Mouse (Mus musculus): ENCODE results near the gene Gstm1. TPM values are rescaled to one million over a fixed set of nuclear protein-coding genes. Genes with fewer than 3 reads are reported as not detected.
A peak's percentile ranks its signal among the peaks of the same experiment; 100 is the strongest.

Gstm1 gene
- polyA plus RNA-seq, 1 experiment from 2014 or later = 63.8 TPM

- Histone ChIP-seq H3K36me3 (ENCODE audit: control insufficient read depth, insufficient read depth, low read length) (no peaks in the 10 kb centered on the region), H3K4me3 (ENCODE audit: control insufficient read depth in 1 of 2, insufficient read depth in 1 of 2, low read depth in 1 of 2, low read length in 2 of 2) (no peak overlapping the region), H3K4me2 (ENCODE audit: low read length) (no peak overlapping the region), H3K4me1 (ENCODE audit: control insufficient read depth in 2 of 2, insufficient read depth in 2 of 2, low read length in 2 of 2) (peaks cover 9 to 26% of the 10 kb centered on the region in 2 experiments), H3K9me3 (ENCODE audit: control insufficient read depth, low read length) (no peaks in the 10 kb centered on the region), H3K9ac (ENCODE audit: low read length) (no peak overlapping the region), H3K27me3 (ENCODE audit: control insufficient read depth, insufficient read depth, low read length) (no peaks in the 10 kb centered on the region), H3K27ac (replicated peaks in 1 of 2; ENCODE audit: control insufficient read depth in 1 of 2, insufficient read depth in 1 of 2, low read depth in 2 of 2, low read length in 2 of 2) (no peak overlapping the region)
- WGBS = 80% methylated on average over 2 of the region's 2 CpGs
- ATAC-seq (ENCODE audit: insufficient number of reproducible peaks, insufficient read depth, low FRiP score, low read depth) = no peak
Measured at GRCm38 (mm10) chr3:108014974-108015346, 2.8 kb downstream of the Gstm1 start.

- Histone ChIP-seq H3K9me3 (ENCODE audit: control insufficient read depth, low read length) (no peaks in the 10 kb centered on the region), H3K27me3 (ENCODE audit: control insufficient read depth, insufficient read depth, low read length) (no peaks in the 10 kb centered on the region), H3K9ac (ENCODE audit: low read length) (no peak overlapping the region), H3K27ac (replicated peaks in 1 of 2; ENCODE audit: control insufficient read depth in 1 of 2, insufficient read depth in 1 of 2, low read depth in 2 of 2, low read length in 2 of 2) (no peak overlapping the region), H3K4me1 (ENCODE audit: control insufficient read depth in 2 of 2, insufficient read depth in 2 of 2, low read length in 2 of 2) (peaks cover 8 to 20% of the 10 kb centered on the region in 2 experiments), H3K4me3 (ENCODE audit: control insufficient read depth in 1 of 2, insufficient read depth in 1 of 2, low read depth in 1 of 2, low read length in 2 of 2) (no peak overlapping the region), H3K36me3 (ENCODE audit: control insufficient read depth, insufficient read depth, low read length) (no peaks in the 10 kb centered on the region), H3K4me2 (ENCODE audit: low read length) (no peak overlapping the region)
- 80% methylated on average over 7 of the region's 8 CpGs for WGBS
- ATAC-seq (ENCODE audit: insufficient number of reproducible peaks, insufficient read depth, low FRiP score, low read depth) = no peak
Measured at GRCm38 (mm10) chr3:108014098-108014973, 3.4 kb downstream of the Gstm1 start.

GRCm38 (mm10) chr3:108013331-108013871 is 4.4 kb downstream of the Gstm1 start:
- no peak for ATAC-seq (ENCODE audit: insufficient number of reproducible peaks, insufficient read depth, low FRiP score, low read depth)
- Histone ChIP-seq H3K4me2 (ENCODE audit: low read length) (no peak overlapping the region), H3K4me1 (ENCODE audit: control insufficient read depth in 2 of 2, insufficient read depth in 2 of 2, low read length in 2 of 2) (peaks cover 4 to 13% of the 10 kb centered on the region in 2 experiments), H3K36me3 (ENCODE audit: control insufficient read depth, insufficient read depth, low read length) (no peaks in the 10 kb centered on the region), H3K4me3 (ENCODE audit: control insufficient read depth in 1 of 2, insufficient read depth in 1 of 2, low read depth in 1 of 2, low read length in 2 of 2) (no peak overlapping the region), H3K27ac (replicated peaks in 1 of 2; ENCODE audit: control insufficient read depth in 1 of 2, insufficient read depth in 1 of 2, low read depth in 2 of 2, low read length in 2 of 2) (no peak overlapping the region), H3K9me3 (ENCODE audit: control insufficient read depth, low read length) (no peaks in the 10 kb centered on the region), H3K27me3 (ENCODE audit: control insufficient read depth, insufficient read depth, low read length) (no peaks in the 10 kb centered on the region), H3K9ac (ENCODE audit: low read length) (no peak overlapping the region)
- WGBS = 66% methylated on average over 4 of the region's 4 CpGs

- Histone ChIP-seq H3K27me3 (ENCODE audit: control insufficient read depth, insufficient read depth, low read length) (no peaks in the 10 kb centered on the region), H3K36me3 (ENCODE audit: control insufficient read depth, insufficient read depth, low read length) (no peaks in the 10 kb centered on the region), H3K9me3 (ENCODE audit: control insufficient read depth, low read length) (no peaks in the 10 kb centered on the region), H3K4me2 (ENCODE audit: low read length) (no peak overlapping the region), H3K9ac (ENCODE audit: low read length) (no peak overlapping the region), H3K4me1 (ENCODE audit: control insufficient read depth in 2 of 2, insufficient read depth in 2 of 2, low read length in 2 of 2) (peaks cover 2 to 6% of the 10 kb centered on the region in 2 experiments; a peak in 3 of 4 replicates), H3K27ac (replicated peaks in 1 of 2; ENCODE audit: control insufficient read depth in 1 of 2, insufficient read depth in 1 of 2, low read depth in 2 of 2, low read length in 2 of 2) (no peak overlapping the region), H3K4me3 (ENCODE audit: control insufficient read depth in 1 of 2, insufficient read depth in 1 of 2, low read depth in 1 of 2, low read length in 2 of 2) (no peak overlapping the region)
- ATAC-seq (ENCODE audit: insufficient number of reproducible peaks, insufficient read depth, low FRiP score, low read depth) = no peak
- WGBS = 61% methylated on average over 3 of the region's 3 CpGs
Measured at GRCm38 (mm10) chr3:108011558-108011957, 6.2 kb downstream of the Gstm1 start.

- WGBS = 44% methylated on average over 2 of the region's 2 CpGs
- no peak overlapping the region for H3K4me2 ChIP-seq (ENCODE audit: low read length)
- H3K27ac ChIP-seq (replicated peaks in 1 of 2; ENCODE audit: control insufficient read depth in 1 of 2, insufficient read depth in 1 of 2, low read depth in 2 of 2, low read length in 2 of 2) = no peak overlapping the region
- H3K4me3 ChIP-seq (ENCODE audit: control insufficient read depth in 1 of 2, insufficient read depth in 1 of 2, low read depth in 1 of 2, low read length in 2 of 2) = no peak overlapping the region
- H3K9ac ChIP-seq (ENCODE audit: low read length) = no peak overlapping the region
- ATAC-seq (ENCODE audit: insufficient number of reproducible peaks, insufficient read depth, low FRiP score, low read depth) = 0 out of 2 replicates have a peak, but pooled peaks have one; percentile 55
- H3K36me3 ChIP-seq (ENCODE audit: control insufficient read depth, insufficient read depth, low read length) = no peaks in the 10 kb centered on the region
- H3K4me1 ChIP-seq (ENCODE audit: control insufficient read depth in 2 of 2, insufficient read depth in 2 of 2, low read length in 2 of 2) = peaks cover 2 to 6% of the 10 kb centered on the region in 2 experiments; a peak in 3 of 4 replicates
- no peaks in the 10 kb centered on the region for H3K27me3 ChIP-seq (ENCODE audit: control insufficient read depth, insufficient read depth, low read length)
- no peaks in the 10 kb centered on the region for H3K9me3 ChIP-seq (ENCODE audit: control insufficient read depth, low read length)
Measured at GRCm38 (mm10) chr3:108010286-108010685, 7.5 kb downstream of the Gstm1 start.

- Histone ChIP-seq H3K9ac (ENCODE audit: low read length) (no peak overlapping the region), H3K27me3 (ENCODE audit: control insufficient read depth, insufficient read depth, low read length) (no peaks in the 10 kb centered on the region), H3K9me3 (ENCODE audit: control insufficient read depth, low read length) (no peaks in the 10 kb centered on the region), H3K4me2 (ENCODE audit: low read length) (no peak overlapping the region), H3K4me1 (ENCODE audit: control insufficient read depth in 2 of 2, insufficient read depth in 2 of 2, low read length in 2 of 2) (no peaks in the 10 kb centered on the region), H3K36me3 (ENCODE audit: control insufficient read depth, insufficient read depth, low read length) (no peaks in the 10 kb centered on the region), H3K4me3 (ENCODE audit: control insufficient read depth in 1 of 2, insufficient read depth in 1 of 2, low read depth in 1 of 2, low read length in 2 of 2) (no peak overlapping the region), H3K27ac (replicated peaks in 1 of 2; ENCODE audit: control insufficient read depth in 1 of 2, insufficient read depth in 1 of 2, low read depth in 2 of 2, low read length in 2 of 2) (no peak overlapping the region)
- WGBS = 68% methylated on average over 8 of the region's 8 CpGs
- ATAC-seq (ENCODE audit: insufficient number of reproducible peaks, insufficient read depth, low FRiP score, low read depth) = no peak
Measured at GRCm38 (mm10) chr3:108002021-108002420, 15.8 kb downstream of the Gstm1 start.

- H3K4me1 ChIP-seq (ENCODE audit: control insufficient read depth in 2 of 2, insufficient read depth in 2 of 2, low read length in 2 of 2) = no peaks in the 10 kb centered on the region
- no peaks in the 10 kb centered on the region for H3K9me3 ChIP-seq (ENCODE audit: control insufficient read depth, low read length)
- H3K27me3 ChIP-seq (ENCODE audit: control insufficient read depth, insufficient read depth, low read length) = no peaks in the 10 kb centered on the region
- no peak overlapping the region for H3K4me3 ChIP-seq (ENCODE audit: control insufficient read depth in 1 of 2, insufficient read depth in 1 of 2, low read depth in 1 of 2, low read length in 2 of 2)
- no peak overlapping the region for H3K27ac ChIP-seq (replicated peaks in 1 of 2; ENCODE audit: control insufficient read depth in 1 of 2, insufficient read depth in 1 of 2, low read depth in 2 of 2, low read length in 2 of 2)
- no peaks in the 10 kb centered on the region for H3K36me3 ChIP-seq (ENCODE audit: control insufficient read depth, insufficient read depth, low read length)
- no peak overlapping the region for H3K9ac ChIP-seq (ENCODE audit: low read length)
- ATAC-seq (ENCODE audit: insufficient number of reproducible peaks, insufficient read depth, low FRiP score, low read depth) = no peak
- 92% methylated on average over 3 of the region's 3 CpGs for WGBS
- no peak overlapping the region for H3K4me2 ChIP-seq (ENCODE audit: low read length)
Measured at GRCm38 (mm10) chr3:107999491-107999890, 18.3 kb downstream of the Gstm1 start.
